Mouse (Mus musculus): Measurements from ENCODE around the gene H2-T22. TPM values are rescaled to one million over a fixed set of nuclear protein-coding genes. Genes with fewer than 3 reads are reported as not detected.
A peak's percentile ranks its signal among the peaks of the same experiment; 100 is the strongest.

H2-T22 gene
- polyA plus RNA-seq, 1 experiment from 2014 or later, result 6.2 TPM

DNA sequence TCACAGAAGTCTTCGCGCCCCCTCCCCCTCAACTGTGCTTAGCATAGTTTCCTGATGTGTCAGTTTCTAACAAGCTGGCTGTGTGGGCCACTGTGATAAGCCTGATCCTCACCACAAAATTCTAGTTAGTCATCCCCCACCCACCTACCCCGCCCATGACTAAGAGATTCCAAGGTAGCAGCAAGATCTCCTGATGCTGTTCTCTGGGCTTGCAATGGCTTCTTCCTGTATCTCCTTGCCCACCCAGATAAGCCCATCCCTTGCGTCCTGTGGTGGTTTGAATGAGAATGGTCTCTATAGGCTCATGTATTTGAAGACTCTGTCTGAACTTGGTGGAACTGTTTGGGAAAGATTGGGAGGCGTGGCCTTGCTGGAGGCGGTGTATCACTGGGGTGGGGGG lies 40.6 kb downstream of the H2-T22 start:
- Histone ChIP-seq H3K4me3 (ENCODE audit: low read depth, low read length) (no peak overlapping the region), H3K4me1 (ENCODE audit: control insufficient read depth, insufficient read depth, low read length) (peaks cover 8% of the 10 kb centered on the region), H3K4me2 (ENCODE audit: low read length) (no peak overlapping the region), H3K9me3 (replicated peaks; ENCODE audit: control insufficient read depth, low read length, poor library complexity, severe bottlenecking) (no peaks in the 10 kb centered on the region), H3K27me3 (ENCODE audit: control insufficient read depth, insufficient read depth, low read depth, low read length) (no peaks in the 10 kb centered on the region), H3K9ac (ENCODE audit: low read depth, low read length) (no peak overlapping the region), H3K27ac (ENCODE audit: low read length) (no peak overlapping the region), H3K36me3 (ENCODE audit: control insufficient read depth, insufficient read depth, low read length) (no peaks in the 10 kb centered on the region)
- no peak for ATAC-seq
- 99% methylated on average over 6 of the region's 6 CpGs for WGBS

DNA sequence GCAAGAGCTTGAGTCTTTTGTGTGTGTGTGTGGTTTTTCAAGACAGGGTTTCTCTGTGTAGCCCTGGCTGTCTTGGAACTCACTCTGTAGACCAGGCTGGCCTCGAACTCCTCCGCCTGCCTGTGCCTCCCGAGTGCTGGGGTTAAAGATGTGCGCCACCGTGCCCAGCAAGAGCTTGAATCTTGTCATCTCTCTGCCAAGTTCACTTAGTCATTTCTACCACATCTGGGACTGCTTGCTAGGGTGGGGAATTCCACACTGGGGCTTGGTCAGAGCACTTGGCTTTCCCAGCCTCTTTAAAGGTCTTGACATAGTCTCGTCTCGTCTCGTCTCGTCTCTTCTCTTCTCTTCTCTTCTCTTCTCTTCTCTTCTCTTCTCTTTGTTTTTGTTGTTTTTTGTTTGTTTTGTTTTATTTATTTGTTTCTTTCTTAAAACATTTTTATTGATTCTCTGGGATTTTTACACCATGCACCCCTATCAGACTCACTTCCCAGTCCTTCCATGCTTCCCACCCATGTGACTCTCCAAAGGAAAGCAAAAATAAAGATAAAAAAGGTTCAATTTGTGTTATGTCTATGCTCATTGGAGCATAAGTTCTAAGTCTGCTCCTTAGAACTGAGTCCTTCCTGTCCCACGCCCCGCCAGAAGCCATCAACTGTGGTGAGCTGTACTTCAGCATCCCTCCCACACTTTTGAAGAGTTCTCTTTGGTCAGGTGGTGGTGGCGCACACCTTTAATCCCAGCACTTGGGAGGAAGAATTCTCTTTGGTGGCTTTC lies 41.2 kb downstream of the H2-T22 start:
- Histone ChIP-seq H3K27ac (ENCODE audit: low read length) (no peak overlapping the region), H3K4me1 (ENCODE audit: control insufficient read depth, insufficient read depth, low read length) (peaks cover 9% of the 10 kb centered on the region), H3K9ac (ENCODE audit: low read depth, low read length) (no peak overlapping the region), H3K4me2 (ENCODE audit: low read length) (no peak overlapping the region), H3K27me3 (ENCODE audit: control insufficient read depth, insufficient read depth, low read depth, low read length) (no peaks in the 10 kb centered on the region), H3K36me3 (ENCODE audit: control insufficient read depth, insufficient read depth, low read length) (no peaks in the 10 kb centered on the region), H3K4me3 (ENCODE audit: low read depth, low read length) (no peak overlapping the region), H3K9me3 (replicated peaks; ENCODE audit: control insufficient read depth, low read length, poor library complexity, severe bottlenecking) (no peaks in the 10 kb centered on the region)
- 95% methylated on average over 12 of the region's 12 CpGs for WGBS
- no peak for ATAC-seq

DNA sequence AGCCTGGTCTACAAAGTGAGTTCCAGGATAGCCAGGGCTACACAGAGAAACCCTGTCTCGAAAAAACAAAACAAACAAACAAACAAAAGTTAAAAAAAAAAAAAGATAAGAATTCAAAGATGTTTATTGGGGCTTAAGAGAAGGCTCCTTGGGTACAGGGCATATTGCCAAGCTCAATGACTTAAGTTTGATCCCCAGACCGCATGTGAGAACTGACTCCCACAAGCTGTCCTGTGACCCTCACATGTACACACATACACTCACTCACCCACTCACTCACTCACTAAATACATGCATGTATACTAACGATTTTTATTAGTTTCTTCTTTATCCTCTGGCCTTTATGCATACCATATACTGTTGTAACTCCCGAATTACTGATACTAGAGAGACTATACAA lies 42.2 kb downstream of the H2-T22 start:
- H3K4me1 ChIP-seq (ENCODE audit: control insufficient read depth, insufficient read depth, low read length), result peaks cover 19% of the 10 kb centered on the region
- no peaks in the 10 kb centered on the region for H3K36me3 ChIP-seq (ENCODE audit: control insufficient read depth, insufficient read depth, low read length)
- no peaks in the 10 kb centered on the region for H3K9me3 ChIP-seq (replicated peaks; ENCODE audit: control insufficient read depth, low read length, poor library complexity, severe bottlenecking)
- H3K9ac ChIP-seq (ENCODE audit: low read depth, low read length), result no peak overlapping the region
- ATAC-seq, result no peak
- WGBS, result 92% methylated on average over 4 of the region's 4 CpGs
- no peak overlapping the region for H3K4me3 ChIP-seq (ENCODE audit: low read depth, low read length)
- no peak overlapping the region for H3K27ac ChIP-seq (ENCODE audit: low read length)
- H3K4me2 ChIP-seq (ENCODE audit: low read length), result no peak overlapping the region
- no peaks in the 10 kb centered on the region for H3K27me3 ChIP-seq (ENCODE audit: control insufficient read depth, insufficient read depth, low read depth, low read length)

DNA sequence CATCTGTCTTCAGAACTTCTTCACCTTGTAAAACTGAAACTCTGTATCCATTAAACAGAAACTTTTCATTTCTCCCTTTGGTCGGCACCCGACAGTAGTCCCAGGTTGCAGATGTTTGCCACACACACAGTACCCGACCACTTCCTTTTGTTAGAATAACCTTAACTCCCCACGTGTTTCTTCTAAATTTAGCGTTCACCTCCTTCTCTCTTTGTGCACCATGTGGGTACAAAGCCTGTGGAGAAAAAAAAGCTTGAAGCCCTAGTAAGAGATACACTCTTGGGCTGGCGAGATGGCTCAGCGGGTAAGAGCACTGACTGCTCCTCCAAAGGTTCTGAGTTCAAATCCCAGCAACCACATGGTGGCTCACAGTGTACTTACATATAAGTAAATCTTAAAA lies 43.2 kb downstream of the H2-T22 start:
- Histone ChIP-seq H3K4me2 (ENCODE audit: low read length) (no peak overlapping the region), H3K4me1 (ENCODE audit: control insufficient read depth, insufficient read depth, low read length) (peaks cover 19% of the 10 kb centered on the region), H3K4me3 (ENCODE audit: low read depth, low read length) (no peak overlapping the region), H3K9ac (ENCODE audit: low read depth, low read length) (no peak overlapping the region), H3K27me3 (ENCODE audit: control insufficient read depth, insufficient read depth, low read depth, low read length) (no peaks in the 10 kb centered on the region), H3K36me3 (ENCODE audit: control insufficient read depth, insufficient read depth, low read length) (no peaks in the 10 kb centered on the region), H3K27ac (ENCODE audit: low read length) (no peak overlapping the region), H3K9me3 (replicated peaks; ENCODE audit: control insufficient read depth, low read length, poor library complexity, severe bottlenecking) (no peaks in the 10 kb centered on the region)
- WGBS, result 92% methylated on average over 7 of the region's 7 CpGs
- no peak for ATAC-seq

DNA sequence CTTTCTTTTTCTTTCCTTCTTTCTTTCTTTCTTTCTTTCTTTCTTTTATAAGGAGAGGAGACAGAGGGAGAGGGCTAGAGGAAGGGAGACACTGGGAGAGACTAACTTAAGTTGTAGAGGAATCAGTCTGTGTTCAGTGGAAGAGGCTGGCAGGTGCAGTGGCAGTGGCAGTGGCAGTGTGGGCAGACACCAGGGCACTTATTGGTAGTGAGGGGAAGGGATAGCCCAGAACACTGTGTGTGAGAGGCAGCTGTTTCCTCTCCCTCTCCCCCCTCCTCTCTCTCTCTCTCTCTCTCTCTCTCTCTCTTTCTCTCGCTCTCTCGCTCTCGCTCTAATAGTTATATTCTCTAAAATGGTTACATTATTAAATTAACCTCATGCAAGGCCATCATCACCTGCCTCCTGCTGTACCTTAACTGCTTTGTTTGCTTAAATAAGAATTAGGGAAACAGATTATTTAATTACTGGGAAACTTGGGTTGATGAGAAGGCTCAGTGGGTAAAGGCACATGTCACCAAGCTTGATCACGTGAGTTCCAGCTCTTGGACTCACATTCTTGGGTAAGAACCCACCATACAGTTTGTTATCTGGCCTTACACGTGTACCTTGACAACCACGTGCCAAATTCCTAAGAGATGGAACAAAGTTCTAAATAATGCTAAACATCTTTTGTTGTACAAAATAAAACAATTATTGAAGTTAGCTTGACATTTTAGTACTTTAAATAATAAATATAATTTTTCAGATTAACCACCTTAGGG lies 43.8 kb downstream of the H2-T22 start:
- ATAC-seq, result no peak
- 88% methylated on average over 6 of the region's 6 CpGs for WGBS
- H3K27ac ChIP-seq (ENCODE audit: low read length), result no peak overlapping the region
- peaks cover 19% of the 10 kb centered on the region for H3K4me1 ChIP-seq (ENCODE audit: control insufficient read depth, insufficient read depth, low read length)
- no peak overlapping the region for H3K9ac ChIP-seq (ENCODE audit: low read depth, low read length)
- H3K4me3 ChIP-seq (ENCODE audit: low read depth, low read length), result no peak overlapping the region
- no peak overlapping the region for H3K4me2 ChIP-seq (ENCODE audit: low read length)
- H3K27me3 ChIP-seq (ENCODE audit: control insufficient read depth, insufficient read depth, low read depth, low read length), result no peaks in the 10 kb centered on the region
- H3K9me3 ChIP-seq (replicated peaks; ENCODE audit: control insufficient read depth, low read length, poor library complexity, severe bottlenecking), result no peaks in the 10 kb centered on the region
- no peaks in the 10 kb centered on the region for H3K36me3 ChIP-seq (ENCODE audit: control insufficient read depth, insufficient read depth, low read length)

DNA sequence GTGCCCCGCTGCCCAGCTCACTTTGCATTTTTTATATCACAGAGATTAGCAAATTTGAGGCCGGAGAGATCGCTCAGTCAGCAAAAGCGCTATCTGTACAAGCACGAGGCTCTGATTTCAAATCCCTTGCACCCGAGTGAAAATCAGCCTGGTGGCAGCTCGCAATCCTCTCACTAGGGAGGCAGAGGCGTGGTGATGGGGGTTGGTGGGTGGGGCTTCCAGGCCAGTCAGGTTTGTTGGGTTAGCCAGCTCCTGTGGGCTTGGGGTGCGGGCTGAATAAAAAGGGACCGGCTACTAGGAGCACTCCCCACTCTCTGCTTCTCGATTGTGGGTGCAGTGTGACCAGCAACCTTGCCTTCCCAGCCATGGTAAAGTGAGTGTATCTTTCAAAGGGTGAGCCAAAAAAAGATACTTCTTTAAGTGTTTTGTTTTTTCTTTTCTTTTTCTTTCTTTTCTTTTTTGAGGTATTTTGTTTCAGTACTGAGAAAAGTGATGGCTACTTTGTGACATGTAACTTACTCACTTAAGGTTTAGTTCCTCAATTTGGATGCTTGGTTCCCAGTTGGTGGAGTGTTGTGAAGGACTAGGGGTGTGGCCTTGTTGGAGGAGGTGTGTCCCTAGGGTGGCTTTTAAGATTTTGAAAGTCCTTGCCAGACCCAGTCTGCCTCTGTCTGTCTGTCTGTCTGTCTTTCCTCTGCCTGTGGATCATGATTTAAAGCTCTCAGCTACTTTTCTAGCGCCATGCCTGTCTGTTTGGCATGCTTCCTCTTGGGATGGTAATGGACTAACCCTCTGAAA lies 44.6 kb downstream of the H2-T22 start:
- Histone ChIP-seq H3K4me3 (ENCODE audit: low read depth, low read length) (no peak overlapping the region), H3K4me2 (ENCODE audit: low read length) (no peak overlapping the region), H3K9me3 (replicated peaks; ENCODE audit: control insufficient read depth, low read length, poor library complexity, severe bottlenecking) (no peaks in the 10 kb centered on the region), H3K27me3 (ENCODE audit: control insufficient read depth, insufficient read depth, low read depth, low read length) (no peaks in the 10 kb centered on the region), H3K4me1 (ENCODE audit: control insufficient read depth, insufficient read depth, low read length) (peaks cover 19% of the 10 kb centered on the region), H3K27ac (ENCODE audit: low read length) (no peak overlapping the region), H3K9ac (ENCODE audit: low read depth, low read length) (no peak overlapping the region), H3K36me3 (ENCODE audit: control insufficient read depth, insufficient read depth, low read length) (no peaks in the 10 kb centered on the region)
- 46% methylated on average over 12 of the region's 12 CpGs for WGBS
- ATAC-seq, result no peak

DNA sequence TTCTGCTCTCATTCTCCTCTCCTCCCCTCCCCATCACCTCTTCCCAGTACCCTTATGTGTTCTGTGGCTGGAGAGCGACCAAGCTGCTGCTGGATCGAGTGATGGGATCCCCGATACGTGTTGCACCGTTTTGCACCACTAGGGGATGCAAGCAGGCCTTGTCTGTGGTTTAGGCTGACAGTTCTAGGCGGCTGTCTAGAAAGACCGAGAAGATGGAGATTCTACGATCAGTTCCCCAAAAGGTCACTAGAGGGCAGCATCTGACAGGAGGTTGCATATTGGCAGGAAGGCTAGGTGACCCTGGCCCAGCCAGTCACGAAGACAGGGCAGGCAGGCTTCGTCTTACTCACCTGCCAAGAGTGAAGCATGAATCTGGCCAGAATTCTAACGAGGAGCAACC lies 45.6 kb downstream of the H2-T22 start:
- Histone ChIP-seq H3K36me3 (ENCODE audit: control insufficient read depth, insufficient read depth, low read length) (no peaks in the 10 kb centered on the region), H3K4me2 (ENCODE audit: low read length) (peak overlapping the region; percentile 10; the same call in 1 of the 2 replicates), H3K9me3 (replicated peaks; ENCODE audit: control insufficient read depth, low read length, poor library complexity, severe bottlenecking) (no peaks in the 10 kb centered on the region), H3K27me3 (ENCODE audit: control insufficient read depth, insufficient read depth, low read depth, low read length) (no peaks in the 10 kb centered on the region), H3K27ac (ENCODE audit: low read length) (no peak overlapping the region), H3K4me1 (ENCODE audit: control insufficient read depth, insufficient read depth, low read length) (peaks cover 19% of the 10 kb centered on the region), H3K4me3 (ENCODE audit: low read depth, low read length) (no peak overlapping the region; the same call in 1 of the 2 replicates), H3K9ac (ENCODE audit: low read depth, low read length) (peak overlapping the region; percentile 28; the same call in 1 of the 2 replicates)
- peak; percentile 61 for ATAC-seq
- WGBS, result 1% methylated on average over 11 of the region's 11 CpGs

DNA sequence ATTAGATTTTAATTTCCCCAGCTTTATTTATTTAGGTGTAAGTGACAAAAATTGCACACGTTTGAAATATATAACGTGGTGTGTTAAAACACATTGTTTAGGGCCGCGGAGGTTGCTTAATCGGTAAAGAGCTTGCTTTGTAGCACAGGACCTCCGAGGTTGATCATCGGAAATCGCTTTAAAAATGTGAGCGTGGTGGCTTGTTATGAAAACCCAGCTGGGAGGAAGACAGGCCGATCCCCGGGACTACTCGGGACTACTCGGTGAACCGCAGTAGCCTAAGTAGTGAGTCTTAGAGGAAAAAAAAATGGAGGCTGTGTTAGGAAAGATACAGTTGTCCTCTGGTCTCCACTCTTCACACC lies 47.7 kb downstream of the H2-T22 start:
- Histone ChIP-seq H3K27ac (ENCODE audit: low read length) (peak overlapping the region; percentile 80; the same call in 1 of the 2 replicates), H3K9me3 (replicated peaks; ENCODE audit: control insufficient read depth, low read length, poor library complexity, severe bottlenecking) (no peaks in the 10 kb centered on the region), H3K27me3 (ENCODE audit: control insufficient read depth, insufficient read depth, low read depth, low read length) (no peaks in the 10 kb centered on the region), H3K4me2 (ENCODE audit: low read length) (peak overlapping the region; percentile 69), H3K9ac (ENCODE audit: low read depth, low read length) (peak overlapping the region; percentile 60), H3K4me3 (ENCODE audit: low read depth, low read length) (peak overlapping the region; percentile 55), H3K4me1 (ENCODE audit: control insufficient read depth, insufficient read depth, low read length) (peaks cover 19% of the 10 kb centered on the region), H3K36me3 (ENCODE audit: control insufficient read depth, insufficient read depth, low read length) (no peaks in the 10 kb centered on the region)
- 6% methylated on average over 14 of the region's 14 CpGs for WGBS
- no peak for ATAC-seq

Data from midbrain, embryonic 16.5 days (tissue).